Mouse (Mus musculus): ENCODE data around the gene Itga2b.

DNA sequence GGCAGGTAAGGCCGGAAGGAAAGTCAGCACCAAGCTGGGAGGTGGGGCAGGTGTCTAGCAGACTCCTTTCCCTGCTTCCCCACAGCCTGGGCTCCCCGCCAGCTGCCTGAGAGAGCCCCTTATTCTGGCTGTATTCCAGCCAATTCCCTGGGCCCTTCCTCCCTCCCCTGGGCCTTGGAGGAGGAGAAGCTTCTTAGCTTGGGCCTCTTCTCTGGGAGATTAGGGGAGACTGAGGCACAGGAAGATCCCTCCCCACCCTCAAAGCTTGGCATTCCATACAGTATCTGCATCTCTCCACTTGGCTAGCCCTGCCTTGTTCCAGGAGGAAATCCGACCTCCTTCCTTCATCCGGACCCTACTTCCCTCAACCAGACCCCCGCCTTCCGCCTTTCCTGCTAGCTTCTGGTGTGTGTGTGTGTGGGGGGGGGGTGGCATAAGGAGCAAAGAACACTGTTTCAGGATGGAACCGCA, 24.0 kb downstream of the Itga2b start:
- no peak for TF ChIP-seq POLR2A (IDR thresholded peaks at IDR 0.05; ENCODE audit: control insufficient read depth, low read depth, low read length)
- no peak for TF ChIP-seq CTCF (IDR thresholded peaks at IDR 0.05; ENCODE audit: control insufficient read depth, insufficient read depth, insufficient replicate concordance, low read depth, low read length)
